Mouse (Mus musculus) limb, embryonic 10.5 days (tissue): ENCODE measurements at regions not wholly inside any gene's neighbourhood (a gene's known extent, or its start where the extent isn't known, plus 50 kb on each side); places are given as distances from the start of the nearest gene placed in this dataset.

Experiments
- DNase-seq: peaks from one replicate; pipeline ENCODE4 v3.0.0-alpha.2; 2017; ENCODE audit warnings: low spot score
- H3K27ac ChIP-seq: fragments of 300-500 bp; sonication (generic); 2 replicates; pipeline ENCODE4 v1.5.1; 2016; ENCODE audit warnings: mild to moderate bottlenecking
- H3K27me3 ChIP-seq: fragments of 300-500 bp; sonication (generic); 2 replicates; pipeline ENCODE4 v1.6.1; 2016; ENCODE audit warnings: low read depth, mild to moderate bottlenecking; ENCODE audit not compliant: poor library complexity, severe bottlenecking
- H3K36me3 ChIP-seq: fragments of 300-500 bp; sonication (generic); 2 replicates; pipeline ENCODE4 v1.6.1; 2016; ENCODE audit warnings: mild to moderate bottlenecking, moderate library complexity
- H3K4me1 ChIP-seq: fragments of 300-500 bp; sonication (generic); 2 replicates; pipeline ENCODE4 v1.6.1; 2016
- H3K4me3 ChIP-seq: fragments of 300-500 bp; sonication (generic); 2 replicates; pipeline ENCODE4 v1.5.1; 2016; ENCODE audit warnings: mild to moderate bottlenecking, moderate library complexity
- H3K9me3 ChIP-seq: fragments of 300-500 bp; sonication (generic); replicated peaks from 2 replicates; pipeline ENCODE4 v1.6.1; 2016; ENCODE audit warnings: mild to moderate bottlenecking
- WGBS: fragments of 180-500 bp; shearing (Covaris S2); methylation state at CpG from one replicate; pipeline ENCODE4 v1.1.7; 2016; 5-methylcytosine and 5-hydroxymethylcytosine counted together

DNA sequence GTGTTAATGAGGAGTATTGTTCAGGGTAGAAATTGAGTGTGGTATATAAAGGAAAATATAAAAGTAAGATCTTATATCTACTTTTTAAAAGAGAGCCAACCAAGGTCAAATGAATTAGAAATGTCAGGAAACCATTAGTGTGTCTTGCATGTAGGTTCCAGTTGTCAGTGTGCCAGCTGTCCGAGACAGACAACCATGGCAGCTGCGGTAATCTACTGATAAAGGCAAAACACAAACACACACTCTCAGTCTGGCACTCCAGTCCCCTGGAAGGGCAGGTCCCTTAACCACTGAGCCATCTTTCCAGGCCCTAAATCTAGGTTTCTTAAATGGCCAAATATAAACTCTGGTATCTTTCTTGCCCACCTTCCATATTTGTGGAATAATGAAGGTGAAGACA, 294.6 kb downstream of the Slc30a10 start:
- Histone ChIP-seq H3K9me3 (no peaks in the 10 kb centered on the region), H3K27me3 (no peaks in the 10 kb centered on the region), H3K4me1 (peaks cover 11% of the 10 kb centered on the region; the same call in 1 of the 2 replicates), H3K4me3 (no peak overlapping the region), H3K27ac (no peak overlapping the region), H3K36me3 (no peaks in the 10 kb centered on the region)
- 82% methylated on average over 2 of the region's 2 CpGs for WGBS
- DNase-seq = no peak

DNA sequence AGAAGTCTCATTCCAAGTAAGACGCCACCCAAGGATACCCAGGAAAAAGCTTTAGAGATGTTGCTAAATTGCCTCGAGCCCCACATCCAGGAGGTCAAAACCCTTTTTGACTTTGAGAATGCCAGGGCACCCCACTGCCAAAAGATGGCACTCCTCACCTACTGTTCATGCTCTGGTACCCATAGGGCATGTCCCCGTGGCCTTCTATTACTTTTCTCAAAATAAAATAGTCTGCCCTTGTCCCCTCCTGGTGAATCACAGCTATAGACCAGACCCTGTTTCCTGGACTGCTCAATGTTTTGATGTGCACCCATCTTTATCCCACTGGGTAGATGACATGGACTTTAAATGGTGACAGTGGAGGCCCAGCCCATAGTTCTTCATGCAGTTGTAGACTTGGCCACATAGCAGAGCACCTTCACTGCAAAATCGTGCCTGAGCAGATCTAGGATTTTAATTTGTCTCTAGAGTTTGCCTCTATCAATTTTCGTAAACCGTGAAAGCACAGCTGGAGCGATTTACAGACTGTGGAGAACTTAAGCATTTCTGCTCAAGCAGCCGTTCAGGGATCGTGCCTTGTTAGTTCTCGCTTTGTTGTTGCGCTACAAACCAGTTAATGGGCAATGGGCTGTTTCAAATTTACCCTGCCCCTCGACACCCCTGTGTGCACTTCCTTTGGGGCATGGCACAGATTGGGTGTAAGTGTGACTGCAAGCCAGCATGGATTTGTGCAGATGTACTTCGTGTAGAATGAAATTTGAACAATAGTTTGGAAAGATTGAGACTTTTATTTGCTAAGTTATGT, 300.0 kb downstream of the Slc30a10 start:
- WGBS = 57% methylated on average over 13 of the region's 13 CpGs
- peak overlapping the region; percentile 54 for H3K27ac ChIP-seq
- H3K36me3 ChIP-seq = no peaks in the 10 kb centered on the region
- no peaks in the 10 kb centered on the region for H3K9me3 ChIP-seq
- no peak for DNase-seq
- H3K4me1 ChIP-seq = peaks cover 25% of the 10 kb centered on the region
- no peaks in the 10 kb centered on the region for H3K27me3 ChIP-seq
- no peak overlapping the region for H3K4me3 ChIP-seq

DNA sequence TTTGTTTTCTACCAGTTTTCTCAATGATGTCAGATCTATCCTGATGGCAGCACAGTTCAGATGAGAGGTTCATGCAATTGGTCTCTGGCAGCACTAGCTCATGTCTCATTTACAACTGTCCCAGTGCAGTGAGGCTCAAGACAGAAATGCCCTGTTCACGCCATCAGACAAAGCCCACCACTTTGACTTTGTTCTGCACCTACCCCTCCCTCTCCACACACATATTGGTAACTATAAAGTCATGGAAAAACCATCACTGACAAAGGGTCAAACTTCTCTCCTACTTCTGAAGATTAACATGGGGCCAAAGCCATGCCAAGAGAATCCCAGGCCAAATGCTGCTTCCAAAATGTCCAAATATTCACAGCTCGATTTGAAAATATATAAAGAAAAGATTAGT, 302.7 kb downstream of the Slc30a10 start:
- no peak overlapping the region for H3K4me3 ChIP-seq
- no peak overlapping the region for H3K27ac ChIP-seq
- WGBS = 88% methylated on average over 2 of the region's 2 CpGs
- H3K9me3 ChIP-seq = no peaks in the 10 kb centered on the region
- H3K27me3 ChIP-seq = no peaks in the 10 kb centered on the region
- DNase-seq = no peak
- no peaks in the 10 kb centered on the region for H3K36me3 ChIP-seq
- H3K4me1 ChIP-seq = peaks cover 25% of the 10 kb centered on the region

DNA sequence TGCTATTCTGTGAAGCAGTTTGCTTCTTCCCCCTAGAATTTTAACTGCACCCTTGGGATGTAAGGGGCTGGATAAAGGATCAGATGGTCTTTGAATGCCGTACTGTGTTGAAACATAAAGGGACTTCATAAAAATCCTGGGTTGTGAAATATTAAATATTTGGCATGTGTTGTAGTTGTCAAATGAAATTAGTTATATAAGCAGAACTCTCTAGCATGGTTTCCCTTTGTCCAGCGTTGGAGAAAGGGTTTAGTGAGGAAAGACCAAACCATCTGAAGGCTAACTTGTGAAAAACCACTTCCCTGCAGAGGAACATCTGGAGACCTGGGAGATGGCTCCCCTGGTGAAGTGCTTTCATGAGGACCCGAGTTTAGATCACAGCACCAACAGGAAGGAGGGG, 319.6 kb downstream of the Slc30a10 start:
- no peaks in the 10 kb centered on the region for H3K36me3 ChIP-seq
- peaks cover 16% of the 10 kb centered on the region for H3K4me1 ChIP-seq
- H3K27me3 ChIP-seq = 0 out of 2 replicates have a peak, but pooled peaks cover 4% of the 10 kb centered on the region
- no peak overlapping the region for H3K27ac ChIP-seq
- no peak for DNase-seq
- no peaks in the 10 kb centered on the region for H3K9me3 ChIP-seq
- WGBS = 39% methylated on average over 3 of the region's 3 CpGs
- H3K4me3 ChIP-seq = no peak overlapping the region

DNA sequence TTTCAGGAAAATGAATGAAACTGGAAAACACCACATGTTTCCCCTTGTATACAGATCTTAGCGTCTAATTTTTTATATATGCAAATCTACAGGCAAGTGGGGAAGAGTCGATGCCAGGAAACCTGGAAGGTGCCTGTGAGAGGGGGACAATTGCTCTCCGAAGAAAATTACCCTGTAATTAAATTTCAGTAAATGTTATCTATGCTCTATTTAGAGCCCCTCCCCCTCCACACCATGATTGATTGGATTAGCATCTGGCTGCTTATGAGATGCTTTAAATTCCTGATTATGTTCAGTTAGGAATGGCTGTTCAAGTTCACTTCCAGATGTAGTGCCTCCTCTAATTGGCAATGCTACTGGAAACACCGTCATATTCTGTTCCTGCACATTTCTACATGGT, 325.0 kb downstream of the Slc30a10 start:
- Histone ChIP-seq H3K4me1 (peaks cover 8% of the 10 kb centered on the region), H3K36me3 (no peaks in the 10 kb centered on the region), H3K4me3 (no peak overlapping the region), H3K27me3 (0 out of 2 replicates have a peak, but pooled peaks cover 4% of the 10 kb centered on the region), H3K9me3 (no peaks in the 10 kb centered on the region), H3K27ac (no peak overlapping the region)
- 84% methylated on average over 4 of the region's 4 CpGs for WGBS
- DNase-seq = no peak

DNA sequence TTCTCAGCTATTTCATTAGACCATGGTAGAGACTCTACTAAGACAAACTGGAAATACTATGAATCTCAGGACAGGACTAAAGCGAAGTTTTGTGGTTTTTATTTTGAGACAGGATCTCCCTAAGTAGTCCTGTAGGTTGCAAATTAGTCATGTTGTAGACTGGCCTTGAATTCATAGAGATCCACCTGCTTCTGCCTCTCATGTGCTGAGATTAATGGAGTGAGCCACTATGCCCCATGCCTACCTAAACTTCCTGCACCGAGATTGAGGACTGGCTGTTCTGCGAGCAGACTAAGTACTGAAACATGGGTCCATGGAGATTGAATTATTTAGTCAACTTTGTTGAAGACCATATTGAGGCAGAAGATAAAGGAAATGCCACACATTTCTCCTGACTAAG, 315.0 kb downstream of the Lyplal1 start:
- Histone ChIP-seq H3K27me3 (no peaks in the 10 kb centered on the region), H3K9me3 (no peaks in the 10 kb centered on the region), H3K4me1 (peaks cover 16% of the 10 kb centered on the region), H3K36me3 (no peaks in the 10 kb centered on the region), H3K4me3 (no peak overlapping the region), H3K27ac (no peak overlapping the region)
- 91% methylated on average over 3 of the region's 3 CpGs for WGBS
- DNase-seq = no peak

DNA sequence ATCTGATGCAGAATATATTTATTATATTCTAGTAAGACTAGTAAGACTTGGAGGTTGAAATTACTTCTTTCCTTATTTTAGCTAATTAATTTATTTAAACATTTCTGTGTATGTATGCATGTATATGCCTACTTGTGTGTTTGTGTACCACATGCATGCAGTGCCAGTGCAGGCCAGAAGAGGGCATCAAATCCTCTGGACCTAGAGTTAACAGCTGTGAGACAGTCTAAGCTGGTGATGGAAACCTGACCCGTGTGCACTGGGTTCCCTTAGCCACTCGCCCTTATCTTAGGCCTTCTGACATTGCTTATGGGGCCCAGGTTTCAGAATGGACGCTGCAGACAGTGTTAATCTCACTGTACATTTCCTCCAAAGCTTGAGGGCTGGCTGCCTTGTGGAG, 302.2 kb downstream of the Lyplal1 start:
- 90% methylated on average over 3 of the region's 3 CpGs for WGBS

DNA sequence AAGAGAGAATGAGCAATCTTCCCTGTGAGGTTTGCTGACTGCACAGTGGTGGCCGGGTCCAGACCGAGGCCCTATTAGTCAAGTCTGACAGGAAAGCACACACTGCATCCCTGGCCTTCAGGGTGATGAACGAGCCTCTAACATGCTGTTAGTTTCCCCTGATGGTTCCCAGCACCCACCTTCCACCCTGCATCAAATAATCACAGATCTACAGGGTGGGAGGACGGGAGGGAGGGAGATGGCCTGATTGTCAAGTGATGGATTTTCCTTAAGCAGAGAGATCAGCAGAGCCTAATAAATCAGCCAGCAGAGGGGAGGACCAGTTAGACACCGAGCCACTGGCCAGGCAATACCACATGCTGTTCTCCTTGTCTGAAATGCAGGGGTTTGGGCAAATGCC, 298.1 kb downstream of the Lyplal1 start:
- DNase-seq = peak; percentile 36
- Histone ChIP-seq H3K27me3 (no peaks in the 10 kb centered on the region), H3K4me1 (peaks cover 31% of the 10 kb centered on the region), H3K4me3 (no peak overlapping the region), H3K27ac (peak overlapping the region; percentile 44; the same call in 1 of the 2 replicates), H3K9me3 (no peaks in the 10 kb centered on the region), H3K36me3 (no peaks in the 10 kb centered on the region)
- WGBS = 11% methylated on average over 5 of the region's 5 CpGs

More for the DNA sequence above, 302.2 kb downstream of the Lyplal1 start:
- H3K4me3 ChIP-seq = no peak overlapping the region
- no peaks in the 10 kb centered on the region for H3K27me3 ChIP-seq
- peaks cover 20% of the 10 kb centered on the region for H3K4me1 ChIP-seq
- no peak overlapping the region for H3K27ac ChIP-seq
- H3K9me3 ChIP-seq = no peaks in the 10 kb centered on the region
- no peaks in the 10 kb centered on the region for H3K36me3 ChIP-seq
- DNase-seq = no peak

DNA sequence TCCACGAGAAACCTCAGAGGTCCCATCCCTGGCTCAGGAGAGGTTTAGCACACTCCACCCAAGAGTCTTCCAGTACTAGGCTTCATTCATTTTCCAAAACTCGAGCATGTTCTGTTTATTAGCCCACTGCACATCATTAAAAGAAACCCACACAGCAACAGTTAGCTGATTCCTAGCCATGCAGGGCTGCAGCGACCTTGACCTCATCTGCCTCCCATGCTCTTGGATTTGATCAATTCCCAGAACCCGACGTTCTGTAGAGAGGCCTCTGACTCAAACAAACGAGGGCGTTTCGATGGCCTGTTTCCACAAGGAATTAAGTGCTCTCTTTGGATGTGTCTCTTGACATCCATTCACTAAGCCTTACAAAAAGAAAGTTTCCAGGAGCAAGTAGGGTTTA, 294.9 kb downstream of the Lyplal1 start:
- Histone ChIP-seq H3K27me3 (no peaks in the 10 kb centered on the region), H3K27ac (no peak overlapping the region), H3K4me3 (no peak overlapping the region), H3K9me3 (no peaks in the 10 kb centered on the region), H3K36me3 (no peaks in the 10 kb centered on the region), H3K4me1 (peaks cover 32% of the 10 kb centered on the region)
- no peak for DNase-seq
- WGBS = 65% methylated on average over 8 of the region's 8 CpGs

DNA sequence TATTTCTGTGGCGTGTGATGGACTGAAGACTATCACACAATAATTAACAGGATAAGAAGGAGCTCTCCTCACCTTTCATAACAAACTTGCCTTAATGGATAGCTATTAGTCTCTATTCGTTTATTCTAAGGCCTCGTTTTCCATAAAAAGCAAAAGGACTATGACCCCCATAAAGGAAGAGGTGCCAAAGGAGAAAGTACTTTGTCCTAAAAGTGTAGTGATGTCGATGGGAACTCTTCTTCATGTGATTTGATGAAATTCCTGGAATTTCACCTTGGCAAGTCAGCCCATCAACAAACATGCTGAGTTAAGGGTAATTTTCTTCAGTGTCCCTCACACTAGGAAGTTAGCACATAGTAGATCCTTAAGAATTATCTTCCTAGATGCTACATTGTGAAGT, 293.9 kb downstream of the Lyplal1 start:
- WGBS = 75% methylated on average over 4 of the region's 4 CpGs
- Histone ChIP-seq H3K27ac (no peak overlapping the region), H3K4me3 (no peak overlapping the region), H3K9me3 (no peaks in the 10 kb centered on the region), H3K27me3 (no peaks in the 10 kb centered on the region), H3K36me3 (no peaks in the 10 kb centered on the region), H3K4me1 (peaks cover 25% of the 10 kb centered on the region)
- no peak for DNase-seq

DNA sequence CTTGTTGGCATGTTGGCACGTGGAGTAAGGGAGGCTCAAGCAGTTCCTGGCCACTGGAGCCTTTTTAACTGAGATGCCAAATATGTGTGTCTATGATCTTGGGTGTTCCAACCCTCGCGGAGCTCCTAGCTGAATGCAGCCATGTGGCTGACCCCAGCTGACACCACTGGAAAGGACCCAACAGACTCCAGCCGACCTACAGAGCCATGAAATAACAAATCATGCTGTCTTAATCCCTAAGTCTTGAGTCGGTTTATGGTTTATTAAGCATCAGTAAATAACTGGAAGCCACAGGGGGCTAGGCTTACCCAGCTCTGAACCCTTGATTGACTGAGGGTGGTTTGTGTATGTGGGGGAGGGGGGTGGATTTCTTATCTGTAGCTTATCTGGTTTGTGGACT, 293.2 kb downstream of the Lyplal1 start:
- Histone ChIP-seq H3K27me3 (no peaks in the 10 kb centered on the region), H3K4me3 (no peak overlapping the region), H3K27ac (no peak overlapping the region), H3K4me1 (peaks cover 21% of the 10 kb centered on the region), H3K9me3 (no peaks in the 10 kb centered on the region), H3K36me3 (no peaks in the 10 kb centered on the region)
- DNase-seq = no peak
- WGBS = 27% methylated on average over 5 of the region's 5 CpGs

DNA sequence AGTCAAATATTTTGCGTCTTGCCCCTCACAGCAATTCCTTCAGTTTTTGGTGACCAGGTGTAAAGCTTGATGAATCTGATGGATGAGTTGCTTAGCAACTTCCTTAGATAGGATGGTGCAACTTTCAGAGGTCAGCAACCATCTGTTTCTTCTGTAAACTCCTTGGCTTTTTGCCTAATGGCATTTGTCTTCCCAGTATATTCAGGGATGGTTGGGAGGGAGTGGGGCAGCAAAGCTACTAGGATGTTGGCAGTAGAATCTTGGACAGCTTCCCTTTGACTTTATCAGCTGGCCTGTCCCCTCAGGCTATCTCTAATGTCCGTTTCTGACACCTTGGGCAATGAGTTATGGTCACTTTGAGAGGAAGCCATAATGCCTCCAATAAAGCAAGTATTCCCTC, 289.1 kb downstream of the Lyplal1 start:
- no peak overlapping the region for H3K4me3 ChIP-seq
- H3K4me1 ChIP-seq = peaks cover 10% of the 10 kb centered on the region
- H3K27me3 ChIP-seq = 0 out of 2 replicates have a peak, but pooled peaks cover 12% of the 10 kb centered on the region
- no peak for DNase-seq
- no peaks in the 10 kb centered on the region for H3K9me3 ChIP-seq
- WGBS = 61% methylated on average over 2 of the region's 2 CpGs
- no peaks in the 10 kb centered on the region for H3K36me3 ChIP-seq
- no peak overlapping the region for H3K27ac ChIP-seq

DNA sequence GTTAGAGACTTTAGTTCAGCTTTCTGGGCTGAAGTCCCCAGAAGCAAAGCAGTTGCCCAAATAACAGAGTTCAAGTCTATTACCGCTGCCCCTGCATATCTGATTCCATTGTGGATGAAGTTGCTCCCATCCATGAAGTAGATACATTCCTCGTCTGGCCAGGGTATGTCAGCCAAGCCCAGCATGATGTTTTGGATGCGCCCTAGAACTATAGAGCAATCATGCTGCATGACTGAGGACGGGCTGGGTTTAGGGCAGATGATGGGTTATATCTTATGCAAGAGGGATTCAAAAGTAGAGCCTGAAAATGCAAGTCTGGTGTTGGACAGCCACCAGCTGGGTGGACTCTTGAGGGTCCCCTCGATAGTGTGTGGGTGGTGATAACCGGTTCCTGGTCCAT, 288.6 kb downstream of the Lyplal1 start:
- Histone ChIP-seq H3K27ac (no peak overlapping the region), H3K9me3 (no peaks in the 10 kb centered on the region), H3K27me3 (0 out of 2 replicates have a peak, but pooled peaks cover 12% of the 10 kb centered on the region), H3K36me3 (no peaks in the 10 kb centered on the region), H3K4me1 (peaks cover 13% of the 10 kb centered on the region), H3K4me3 (no peak overlapping the region)
- 93% methylated on average over 6 of the region's 6 CpGs for WGBS
- DNase-seq = no peak

DNA sequence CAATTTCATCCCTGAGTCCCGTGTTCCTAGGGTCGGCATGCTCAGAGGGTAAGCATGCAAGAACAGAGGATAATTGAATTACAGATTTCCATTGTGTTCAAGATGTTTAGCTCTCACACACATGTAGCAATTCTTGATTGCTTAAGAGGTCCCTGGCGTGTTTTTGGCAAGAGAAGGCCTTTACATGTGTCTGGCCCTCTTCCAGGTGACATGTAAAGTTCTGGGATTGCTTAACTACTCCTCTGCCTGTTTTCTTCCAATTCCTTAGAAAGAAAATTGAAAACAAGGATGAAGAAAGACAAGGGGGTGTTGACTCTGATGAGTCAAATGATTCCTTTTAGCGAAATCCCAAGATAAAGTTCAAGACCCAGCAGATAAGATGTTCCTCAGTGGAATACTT, 285.1 kb downstream of the Lyplal1 start:
- DNase-seq = no peak
- no peak overlapping the region for H3K4me3 ChIP-seq
- H3K9me3 ChIP-seq = no peaks in the 10 kb centered on the region
- H3K27me3 ChIP-seq = 0 out of 2 replicates have a peak, but pooled peaks cover 12% of the 10 kb centered on the region
- no peak overlapping the region for H3K27ac ChIP-seq
- WGBS = 94% methylated on average over 4 of the region's 4 CpGs
- no peaks in the 10 kb centered on the region for H3K36me3 ChIP-seq
- peaks cover 39% of the 10 kb centered on the region for H3K4me1 ChIP-seq
